Mouse (Mus musculus) left cerebral cortex, postnatal 4 days (tissue): Measurements from ENCODE around the gene Stxbp3. TPM values are rescaled to one million over a fixed set of nuclear protein-coding genes. Genes with fewer than 3 reads are reported as not detected.
A peak's percentile ranks its signal among the peaks of the same experiment; 100 is the strongest.
"Not testable (repeated sequence)": the region's sequence is repeated elsewhere in the genome, so short reads cannot be mapped to it uniquely, and the experiment has no call there.

Experiments
- DNase-seq: peaks from one replicate; pipeline ENCODE4 v3.0.0-alpha.2; 2022
- intact Hi-C: fragments of 180-260 bp; cut with DNase I; formaldehyde crosslinking; loops from one replicate; pipeline ENCODE4 v1.15.1; 2025
- total RNA-seq, 2 experiments: library from RNA; stranded (reverse); gene quantifications; 2 replicates each; pipeline ENCODE4 v1.2.3; 2021

Stxbp3 gene
- total RNA-seq, 2 experiments from 2014 or later = 10.6 to 12.2 TPM

- DNase-seq = no peak
- intact Hi-C loops = no loop called here
Observed at GRCm38 (mm10) chr3:108857714-108858113, 17.4 kb upstream of the Stxbp3 start.

DNA sequence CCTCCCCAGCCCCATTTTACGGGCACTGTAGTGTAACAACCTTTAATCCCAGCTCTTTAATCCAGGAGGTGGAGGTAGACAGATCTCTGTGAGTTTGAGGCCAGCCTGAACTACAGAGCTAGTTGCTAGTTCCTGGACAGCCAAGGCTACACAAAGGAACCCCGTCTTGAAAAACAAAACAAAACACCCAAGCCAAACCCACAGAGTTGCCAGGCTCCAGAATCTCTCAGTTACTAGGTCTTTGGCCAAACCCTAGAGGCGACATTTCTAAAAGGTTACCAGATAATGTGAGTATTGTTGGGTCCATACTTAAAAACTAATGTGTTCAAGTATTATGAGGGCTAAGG, 16.8 kb upstream of the Stxbp3 start:
- intact Hi-C loops = no loop called here
- DNase-seq = no peak

GRCm38 (mm10) chr3:108856386-108857123, 16.2 kb upstream of the Stxbp3 start:
- intact Hi-C loops = no loop called here
- DNase-seq = peak; percentile 13

DNA sequence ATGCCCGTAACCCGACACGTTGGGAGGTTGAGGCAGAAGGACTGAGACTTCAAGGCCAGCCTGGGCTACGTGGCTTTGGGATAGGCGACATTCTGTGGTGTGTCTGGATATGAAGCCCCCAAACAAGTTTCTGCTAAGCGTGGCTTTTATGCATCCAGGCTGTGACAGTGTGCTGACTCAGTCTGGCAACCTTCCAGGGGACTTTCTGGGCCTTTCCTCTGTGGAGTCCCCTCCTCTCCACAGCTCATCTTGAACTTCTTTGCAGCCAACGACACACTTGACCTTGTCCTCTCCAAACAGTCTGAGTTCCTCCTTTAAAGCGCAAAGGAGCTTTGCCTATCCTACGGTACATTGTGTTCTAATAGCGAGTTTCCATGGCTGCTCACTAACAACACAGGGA, 15.5 kb upstream of the Stxbp3 start:
- intact Hi-C loops = no loop called here
- peak; percentile 46 for DNase-seq

DNA sequence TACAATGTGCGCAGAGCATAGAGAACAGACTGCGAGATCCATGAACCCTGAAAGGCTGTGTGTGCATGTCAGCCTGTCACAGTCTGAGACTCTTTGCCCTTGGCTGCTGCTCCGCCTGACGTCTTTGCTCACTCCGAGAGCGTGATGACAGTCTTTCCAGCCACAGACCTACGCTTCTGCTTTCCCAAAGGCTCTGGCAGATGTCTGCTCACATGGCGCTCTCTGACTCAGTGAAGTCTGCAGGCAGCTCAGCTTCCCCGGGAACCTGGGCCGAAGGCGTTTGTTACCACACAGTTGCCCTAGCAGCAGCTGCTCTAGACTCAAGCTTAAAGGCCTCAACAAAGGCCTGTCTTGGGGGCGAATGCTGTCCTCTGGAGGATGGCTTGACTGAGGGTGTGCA, 15.0 kb upstream of the Stxbp3 start:
- peak; percentile 54 for DNase-seq
- intact Hi-C loops = no loop called here

DNA sequence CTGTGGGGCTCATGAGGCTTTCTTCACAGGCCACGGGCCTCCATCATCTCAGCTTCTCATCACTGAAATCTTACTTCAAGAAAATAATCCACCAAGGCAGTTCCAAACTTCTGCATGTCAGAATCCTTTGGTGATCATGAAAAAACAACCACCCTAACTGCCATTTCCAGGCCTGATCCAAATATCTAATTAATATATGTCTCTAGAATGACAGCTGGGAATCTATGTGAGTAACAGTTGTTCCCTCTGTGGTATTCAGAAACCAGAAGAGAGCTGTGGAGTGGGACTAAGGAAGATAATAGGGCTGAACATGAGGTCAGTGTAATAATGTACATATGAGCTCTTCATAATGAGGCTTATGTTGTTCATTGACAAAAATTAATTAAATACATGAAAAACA, 12.9 kb upstream of the Stxbp3 start:
- intact Hi-C loops = no loop called here
- DNase-seq = no peak

DNA sequence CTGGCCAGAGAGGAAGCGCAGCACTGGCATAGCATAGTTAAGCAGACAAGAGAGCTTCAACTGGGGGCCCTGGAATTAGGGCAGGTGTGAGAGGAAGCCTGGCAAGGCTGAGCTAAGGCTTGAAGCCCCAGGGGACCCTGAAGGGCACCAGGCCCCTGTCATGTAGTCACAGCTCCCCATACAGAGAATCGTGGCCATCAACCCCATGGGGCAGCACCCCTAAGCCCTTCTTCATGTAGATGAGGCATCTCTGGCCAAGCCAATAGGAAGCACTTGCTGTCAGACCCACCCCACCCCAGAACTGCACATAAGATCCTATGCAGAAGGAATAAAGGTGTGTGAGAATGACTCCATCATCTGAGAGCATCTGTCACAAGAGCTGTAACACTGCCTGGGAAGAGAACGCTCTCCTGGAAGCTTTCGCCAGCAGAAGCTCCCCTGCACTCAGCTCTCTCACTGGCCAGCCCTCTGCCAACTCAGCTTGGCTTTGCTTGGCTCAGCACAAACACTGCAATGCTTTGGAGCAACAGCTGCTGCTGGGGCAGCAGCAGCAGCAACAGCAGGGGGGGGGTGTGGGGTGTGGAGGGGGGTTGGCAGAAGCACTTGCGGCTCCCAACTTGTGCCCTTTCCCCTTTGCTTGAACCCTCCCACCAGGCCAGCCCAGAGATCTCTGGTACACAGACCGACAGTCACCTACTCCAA, 11.8 kb upstream of the Stxbp3 start:
- peak; percentile 71 for DNase-seq
- intact Hi-C loops = no loop called here

DNA sequence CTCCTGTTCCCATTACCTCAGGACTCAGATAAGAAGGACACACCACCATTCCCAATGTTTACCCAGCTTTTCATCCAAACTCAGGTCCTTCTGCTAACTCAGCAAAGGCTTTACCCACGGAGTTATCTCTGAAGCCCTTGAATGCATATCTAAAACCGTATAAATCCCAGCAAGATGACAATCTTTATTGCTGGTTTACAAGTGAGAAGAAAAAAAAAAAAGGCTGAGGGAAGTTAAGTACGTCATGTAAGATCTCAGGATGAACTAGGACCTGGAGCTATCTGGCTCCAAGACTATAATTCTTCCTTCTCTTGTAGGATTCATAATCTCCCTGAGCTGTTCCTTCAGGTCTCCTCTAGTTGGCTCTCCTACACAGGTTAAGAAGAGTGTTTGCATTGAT, 11.2 kb upstream of the Stxbp3 start:
- intact Hi-C loops = no loop called here
- no peak for DNase-seq

- intact Hi-C loops = no loop called here
Observed at GRCm38 (mm10) chr3:108851075-108851474, 10.7 kb upstream of the Stxbp3 start.

GRCm38 (mm10) chr3:108850506-108850905, 10.2 kb upstream of the Stxbp3 start:
- peak; percentile 75 for DNase-seq
- intact Hi-C loops = no loop called here

More at GRCm38 (mm10) chr3:108851075-108851474, 10.7 kb upstream of the Stxbp3 start:
- no peak for DNase-seq

GRCm38 (mm10) chr3:108846616-108847015, 6.3 kb upstream of the Stxbp3 start:
- intact Hi-C loops = loop anchor here (10.0 kb wide), 1 partner anchor 218 kb away; no protein-coding TSS in a partner anchor
- no peak for DNase-seq

- intact Hi-C loops = loop anchor here (10.0 kb wide), 1 partner anchor 220 kb away; no protein-coding TSS in a partner anchor
- DNase-seq = no peak
Observed at GRCm38 (mm10) chr3:108844521-108844920, 4.2 kb upstream of the Stxbp3 start.

- intact Hi-C loops = loop anchor here (10.0 kb wide), 1 partner anchor 221 kb away; no protein-coding TSS in a partner anchor
- no peak for DNase-seq
Observed at GRCm38 (mm10) chr3:108844026-108844425, 3.7 kb upstream of the Stxbp3 start.

DNA sequence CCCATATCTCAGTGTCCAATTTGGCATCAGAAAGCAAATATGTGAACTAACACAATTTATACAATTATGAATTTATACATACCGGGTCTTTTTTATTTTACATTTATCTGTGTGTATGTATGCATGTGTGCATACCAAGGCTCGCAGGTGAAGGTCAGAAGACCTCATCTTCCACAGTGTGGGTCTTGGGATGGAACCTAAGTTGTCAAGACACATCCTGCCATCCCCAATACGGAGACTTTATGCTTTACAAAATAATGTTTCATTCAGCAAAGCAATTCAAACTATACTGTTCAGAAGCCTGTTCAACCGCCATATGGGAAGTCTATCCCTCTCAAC, 359 bp upstream of the Stxbp3 start:
- DNase-seq = no peak
- intact Hi-C loops = loop anchor here (10.0 kb wide), 1 partner anchor 224 kb away; no protein-coding TSS in a partner anchor

DNA sequence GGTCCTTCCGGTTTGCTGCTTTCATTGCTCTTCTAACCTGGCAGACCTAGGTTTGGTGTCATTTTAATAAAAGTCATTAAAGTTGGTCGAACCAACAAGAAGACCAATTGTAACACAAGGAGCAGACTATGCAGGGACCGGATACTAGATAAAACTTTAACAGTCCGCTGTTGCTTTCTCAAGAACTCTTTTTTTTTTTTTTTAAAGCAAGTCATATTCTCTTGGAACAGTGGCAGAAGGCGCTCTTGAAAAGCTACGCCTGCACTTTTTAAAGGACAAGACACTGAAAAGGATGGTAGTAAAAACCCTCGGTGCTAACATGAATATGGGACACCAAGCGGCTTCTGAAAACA, 703 bp downstream of the Stxbp3 start:
- intact Hi-C loops = no loop called here
- no peak for DNase-seq

GRCm38 (mm10) chr3:108838980-108839379, 1.3 kb downstream of the Stxbp3 start:
- intact Hi-C loops = no loop called here
- no peak for DNase-seq

DNA sequence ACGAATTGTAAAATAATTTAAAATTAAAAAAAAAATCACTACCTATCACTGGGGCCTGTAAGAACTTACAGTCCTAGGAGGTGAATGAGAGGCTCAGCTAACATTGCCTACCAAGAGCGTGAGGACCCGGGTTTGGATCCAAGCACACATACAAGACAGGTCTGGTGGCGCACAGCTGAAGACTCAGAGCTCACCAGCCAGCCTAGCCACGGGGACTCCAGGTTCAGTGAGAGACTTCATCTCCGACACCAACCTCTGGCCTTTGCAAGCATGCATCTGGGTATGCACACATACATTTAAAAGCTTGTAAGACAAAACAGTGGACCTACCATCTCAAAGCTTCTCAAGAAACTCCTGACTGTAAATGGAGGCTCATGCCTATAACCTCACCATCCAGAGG, 3.4 kb downstream of the Stxbp3 start:
- no peak for DNase-seq
- intact Hi-C loops = no loop called here

GRCm38 (mm10) chr3:108833717-108834116, 6.6 kb downstream of the Stxbp3 start:
- DNase-seq, intact Hi-C loops: not testable (repeated sequence)

- no peak for DNase-seq
- intact Hi-C loops = no loop called here
Observed at GRCm38 (mm10) chr3:108831750-108832149, 8.6 kb downstream of the Stxbp3 start.

GRCm38 (mm10) chr3:108830493-108830892, 9.8 kb downstream of the Stxbp3 start:
- intact Hi-C loops = no loop called here
- no peak for DNase-seq

GRCm38 (mm10) chr3:108815631-108816030, 24.7 kb downstream of the Stxbp3 start:
- intact Hi-C loops = no loop called here
- no peak for DNase-seq

GRCm38 (mm10) chr3:108810747-108811263, 29.5 kb downstream of the Stxbp3 start:
- DNase-seq = no peak
- intact Hi-C loops = no loop called here
